Mouse (Mus musculus) G1E (cell line): ENCODE measurements at regions not wholly inside any gene's neighbourhood (a gene's known extent, or its start where the extent isn't known, plus 50 kb on each side); places are given as distances from the start of the nearest gene placed in this dataset.

ENCODE experiments used
- CTCF ChIP-seq: IDR thresholded peaks from 2 replicates; pipeline ENCODE4 v1.5.1; 2012; ENCODE audit warnings: low read depth, low read length, inconsistent platforms, mixed read lengths
- GATA1 ChIP-seq: IDR thresholded peaks from 2 replicates; pipeline ENCODE4 v1.6.1; 2012; ENCODE audit warnings: borderline replicate concordance, low read length, inconsistent platforms, mixed read lengths

GRCm38 (mm10) chr14:111778152-111778551, 103.3 kb downstream of the Slitrk5 start:
- TF ChIP-seq CTCF (no peak; the same call in 1 of the 2 replicates), GATA1 (no peak)
